Mouse (Mus musculus) heart, adult 2 months (tissue): Measurements from ENCODE around the gene Ankrd33.

Experiments used
- CTCF ChIP-seq: fragments of 200-600 bp; IDR thresholded peaks from 2 replicates; pipeline ENCODE4 v1.8.1; 2022; ENCODE audit warnings: antibody characterized with exemption, mild to moderate bottlenecking, moderate library complexity
- POLR2A ChIP-seq: fragments of 200-500 bp; IDR thresholded peaks from 2 replicates; pipeline ENCODE4 v1.6.1; 2011; ENCODE audit warnings: mild to moderate bottlenecking, low read depth, low read length, control low read depth; ENCODE audit not compliant: insufficient read depth

- TF ChIP-seq CTCF (peak; percentile 18; the same call in 1 of the 2 replicates), POLR2A (no peak)
Measured at GRCm38 (mm10) chr15:101107906-101108671, 7.5 kb upstream of the Ankrd33 start.
